Mouse (Mus musculus) adrenal gland, adult 2 months (tissue): Measurements from ENCODE around the gene Cylc1. TPM values are rescaled to one million over a fixed set of nuclear protein-coding genes. Genes with fewer than 3 reads are reported as not detected.

Source experiments
- DNase-seq: peaks from one replicate; pipeline ENCODE4 v3.0.0; 2021
- long read RNA-seq: library from polyadenylated mRNA; stranded (forward); transcript quantifications from one replicate; pipeline ENCODE4 v2.0.0, GENCODE M21; 2021
- polyA plus RNA-seq: library from polyadenylated mRNA; depleted of rRNA; stranded (reverse); fragments of >200 nt; gene quantifications from 2 replicates; pipeline ENCODE4 v1.2.3, GENCODE M21; 2012; rRNA removed
- total RNA-seq, 2 experiments: library from RNA; stranded (reverse); gene quantifications; 2 replicates each; pipeline ENCODE4 v1.2.3; 2021

Gene Cylc1
- total RNA-seq (not detected), polyA plus RNA-seq (not detected in 2 replicates)
- long read RNA-seq = 0 reads

GRCm38 (mm10) chrX:111110118-111110517 lies at the start of gene Cylc1:
TSS of gene Cylc1 (plus strand) at chrX:111110418.
- no peak for DNase-seq

- no peak for DNase-seq
Measured at GRCm38 (mm10) chrX:111078680-111079079, 31.5 kb upstream of the Cylc1 start.

GRCm38 (mm10) chrX:111168040-111168439 lies 57.8 kb downstream of the Cylc1 start, which contains the start of gene Gm10112:
TSS of gene Gm10112 (plus strand) at chrX:111168340.
- no peak for DNase-seq

Other genes with a start within 250 kb of the Cylc1 start
- gene Gm10112, start 57.9 kb downstream of the Cylc1 start, total RNA-seq = not detected
- gene Gm10112, start 57.9 kb downstream of the Cylc1 start, polyA plus RNA-seq = not detected in 2 replicates